Mouse (Mus musculus) hindbrain, embryonic 14.5 days (tissue): Measurements from ENCODE around the gene Cpm. TPM values are rescaled to one million over a fixed set of nuclear protein-coding genes. Genes with fewer than 3 reads are reported as not detected.

Experiments
- ATAC-seq: fragments of 200-750 bp; cut with Nextera tagmentation; 2 replicates; pipeline ENCODE4 v1.8.0; 2017; ENCODE audit warnings: moderate number of reproducible peaks, mild to moderate bottlenecking, moderate TSS enrichment, moderate library complexity; ENCODE audit not compliant: low FRiP score
- DNase-seq: peaks from one replicate; pipeline ENCODE4 v3.0.0-alpha.2; 2015; ENCODE audit warnings: low spot score
- H3K27ac ChIP-seq: fragments of 300-500 bp; sonication (generic); 2 replicates; pipeline ENCODE4 v1.5.1; 2014; ENCODE audit warnings: mild to moderate bottlenecking, moderate library complexity
- H3K27me3 ChIP-seq: fragments of 300-500 bp; sonication (generic); 2 replicates; pipeline ENCODE4 v1.6.1; 2014; ENCODE audit warnings: mild to moderate bottlenecking, low read length, mixed read lengths; ENCODE audit not compliant: control insufficient read depth, insufficient read depth
- H3K36me3 ChIP-seq: fragments of 300-500 bp; sonication (generic); replicated peaks from 2 replicates; pipeline ENCODE4 v1.6.1; 2014; ENCODE audit not compliant: control insufficient read depth, insufficient read depth
- H3K4me1 ChIP-seq: fragments of 300-500 bp; sonication (generic); replicated peaks from 2 replicates; pipeline ENCODE4 v1.6.1; 2014; ENCODE audit warnings: antibody characterized with exemption, low read length, mixed read lengths; ENCODE audit not compliant: control insufficient read depth, insufficient read depth
- H3K4me2 ChIP-seq: fragments of 300-500 bp; sonication (generic); replicated peaks from 2 replicates; pipeline ENCODE4 v1.6.1; 2014; ENCODE audit warnings: mild to moderate bottlenecking, moderate library complexity
- H3K4me3 ChIP-seq: fragments of 300-500 bp; sonication (generic); replicated peaks from 2 replicates; pipeline ENCODE4 v1.5.1; 2014; ENCODE audit warnings: mild to moderate bottlenecking, low read length
- H3K9ac ChIP-seq: fragments of 300-500 bp; sonication (generic); 2 replicates; pipeline ENCODE4 v1.6.1; 2014
- H3K9me3 ChIP-seq: fragments of 300-500 bp; sonication (generic); 2 replicates; pipeline ENCODE4 v1.6.1; 2016; ENCODE audit warnings: low read length; ENCODE audit not compliant: control insufficient read depth
- WGBS: fragments of 180-500 bp; shearing (Covaris S2); extraction: QIAGEN DNeasy Blood & Tissue Kit; methylation state at CpG from one replicate; pipeline ENCODE4 v1.1.7; 2014; 5-methylcytosine and 5-hydroxymethylcytosine counted together
- polyA plus RNA-seq: library from polyadenylated mRNA; unstranded; fragments of >200 nt; fragmentation: Nextera tagmentation; extraction: Ambion mirVana; gene quantifications from 2 replicates; pipeline ENCODE4 v1.2.1, GENCODE M21; 2014

Gene Cpm
- polyA plus RNA-seq, 1 experiment from 2014 or later = 3.0 TPM

DNA sequence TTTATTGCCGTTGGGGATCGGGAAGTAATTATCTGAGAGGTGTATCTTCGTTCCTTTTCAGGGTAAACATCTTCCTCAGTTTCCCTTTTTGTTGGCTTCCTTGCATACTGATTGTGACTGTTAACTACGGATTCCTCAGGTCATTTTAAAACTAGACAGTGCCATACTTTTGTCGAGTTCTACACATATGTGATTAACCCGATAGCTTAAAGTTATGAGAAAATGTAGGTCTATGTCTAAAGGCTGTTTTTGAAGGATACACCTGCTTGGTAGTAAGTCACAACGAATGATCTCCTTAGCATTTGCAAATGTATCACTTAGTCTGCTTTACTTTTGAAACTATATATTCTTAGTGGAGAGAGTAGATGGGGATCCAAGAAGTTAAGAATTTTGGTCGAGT, 876 bp downstream of the Cpm start:
- no peaks in the 10 kb centered on the region for H3K9me3 ChIP-seq
- H3K9ac ChIP-seq = no peak overlapping the region
- H3K4me3 ChIP-seq = no peak overlapping the region
- H3K4me1 ChIP-seq = peaks cover 11% of the 10 kb centered on the region; the same call in 1 of the 2 replicates
- no peak for ATAC-seq
- 29% methylated on average over 8 of the region's 8 CpGs for WGBS
- no peak overlapping the region; the same call in 1 of the 2 replicates for H3K4me2 ChIP-seq
- H3K27me3 ChIP-seq = peaks cover 53% of the 10 kb centered on the region
- no peak for DNase-seq
- no peak overlapping the region for H3K27ac ChIP-seq
- no peaks in the 10 kb centered on the region for H3K36me3 ChIP-seq

DNA sequence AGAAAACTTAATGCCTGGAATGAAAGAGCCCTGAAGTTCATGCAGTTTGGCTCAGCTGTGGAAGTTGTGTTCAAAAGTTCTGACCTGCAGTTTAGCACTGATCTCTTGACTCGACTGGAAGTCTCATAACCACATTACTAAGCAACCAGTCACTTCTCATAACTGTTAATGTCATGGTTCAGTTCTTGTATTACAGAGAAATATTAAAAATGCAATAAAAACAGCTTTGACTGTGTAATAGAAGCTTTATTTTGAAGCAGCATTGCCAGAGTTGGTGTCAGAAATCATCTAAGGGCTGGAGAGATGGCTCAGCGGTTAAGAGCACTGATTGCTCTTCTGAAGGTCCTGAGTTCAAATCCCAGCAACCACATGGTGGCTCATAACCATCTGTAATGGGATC, 1.5 kb downstream of the Cpm start:
- 67% methylated on average over 2 of the region's 2 CpGs for WGBS
- H3K4me1 ChIP-seq = peaks cover 11% of the 10 kb centered on the region; the same call in 1 of the 2 replicates

GRCm38 (mm10) chr10:117631562-117632259, 2.4 kb downstream of the Cpm start:
- Histone ChIP-seq H3K4me3 (no peak overlapping the region), H3K9ac (no peak overlapping the region), H3K4me2 (no peak overlapping the region), H3K9me3 (no peaks in the 10 kb centered on the region), H3K36me3 (no peaks in the 10 kb centered on the region), H3K27me3 (peaks cover 53% of the 10 kb centered on the region), H3K27ac (no peak overlapping the region), H3K4me1 (peaks cover 11% of the 10 kb centered on the region; the same call in 1 of the 2 replicates)
- 87% methylated on average over 16 of the region's 16 CpGs for WGBS
- DNase-seq = no peak
- no peak for ATAC-seq

More for the DNA sequence above, 1.5 kb downstream of the Cpm start:
- no peak overlapping the region for H3K27ac ChIP-seq
- DNase-seq (no peak), ATAC-seq (no peak)
- H3K4me2 ChIP-seq = no peak overlapping the region
- no peak overlapping the region for H3K4me3 ChIP-seq
- H3K9ac ChIP-seq = no peak overlapping the region
- H3K27me3 ChIP-seq = peaks cover 53% of the 10 kb centered on the region
- no peaks in the 10 kb centered on the region for H3K36me3 ChIP-seq
- no peaks in the 10 kb centered on the region for H3K9me3 ChIP-seq

DNA sequence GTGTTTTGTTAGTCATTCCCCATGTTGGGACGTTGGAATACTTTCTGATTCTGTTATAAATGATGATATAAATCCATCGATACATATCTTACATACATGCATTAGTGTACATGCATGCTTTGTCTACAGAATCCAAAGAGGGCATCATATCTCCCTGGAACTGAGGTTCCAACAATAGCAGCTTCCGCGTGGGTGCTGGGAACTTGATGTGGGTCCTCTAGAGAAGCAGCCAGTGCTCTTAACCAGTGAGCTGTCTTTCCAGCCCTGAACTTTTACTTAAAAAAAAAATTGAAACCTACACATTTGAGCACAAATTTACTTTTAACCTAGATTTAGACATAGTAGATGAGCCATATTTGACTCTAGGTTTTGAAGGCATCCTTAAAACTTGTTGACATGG, 3.1 kb downstream of the Cpm start:
- H3K9me3 ChIP-seq = no peaks in the 10 kb centered on the region
- H3K27me3 ChIP-seq = peaks cover 48% of the 10 kb centered on the region
- no peak overlapping the region for H3K4me2 ChIP-seq
- H3K36me3 ChIP-seq = no peaks in the 10 kb centered on the region
- no peak overlapping the region for H3K9ac ChIP-seq
- DNase-seq (no peak), ATAC-seq (no peak)
- no peak overlapping the region for H3K27ac ChIP-seq
- no peak overlapping the region for H3K4me3 ChIP-seq
- H3K4me1 ChIP-seq = peaks cover 11% of the 10 kb centered on the region; the same call in 1 of the 2 replicates
- 85% methylated on average over 4 of the region's 4 CpGs for WGBS

GRCm38 (mm10) chr10:117633564-117634208, 4.4 kb downstream of the Cpm start:
- no peak overlapping the region for H3K4me2 ChIP-seq
- ATAC-seq (no peak), DNase-seq (no peak)
- no peaks in the 10 kb centered on the region for H3K9me3 ChIP-seq
- H3K36me3 ChIP-seq = no peaks in the 10 kb centered on the region
- H3K4me3 ChIP-seq = no peak overlapping the region
- H3K27ac ChIP-seq = no peak overlapping the region
- 91% methylated on average over 5 of the region's 5 CpGs for WGBS
- peaks cover 39% of the 10 kb centered on the region for H3K27me3 ChIP-seq
- peaks cover 11% of the 10 kb centered on the region; the same call in 1 of the 2 replicates for H3K4me1 ChIP-seq
- no peak overlapping the region for H3K9ac ChIP-seq

GRCm38 (mm10) chr10:117634323-117635030, 5.2 kb downstream of the Cpm start:
- no peak for ATAC-seq
- no peaks in the 10 kb centered on the region for H3K36me3 ChIP-seq
- no peak overlapping the region for H3K9ac ChIP-seq
- no peak overlapping the region for H3K4me3 ChIP-seq
- DNase-seq = no peak
- no peak overlapping the region for H3K4me2 ChIP-seq
- H3K27ac ChIP-seq = no peak overlapping the region
- no peaks in the 10 kb centered on the region for H3K9me3 ChIP-seq
- H3K4me1 ChIP-seq = 0 out of 2 replicates have a peak, but pooled peaks cover 3% of the 10 kb centered on the region
- 88% methylated on average over 10 of the region's 10 CpGs for WGBS
- H3K27me3 ChIP-seq = peaks cover 31% of the 10 kb centered on the region

- Histone ChIP-seq H3K4me2 (no peak overlapping the region), H3K27me3 (peaks cover 23% of the 10 kb centered on the region), H3K36me3 (no peaks in the 10 kb centered on the region), H3K27ac (no peak overlapping the region), H3K4me1 (no peaks in the 10 kb centered on the region), H3K4me3 (no peak overlapping the region), H3K9ac (no peak overlapping the region), H3K9me3 (no peaks in the 10 kb centered on the region)
- ATAC-seq = no peak
- no peak for DNase-seq
- 94% methylated on average over 8 of the region's 8 CpGs for WGBS
These were observed 5.9 kb downstream of the Cpm start for GRCm38 (mm10) chr10:117635078-117635771.

DNA sequence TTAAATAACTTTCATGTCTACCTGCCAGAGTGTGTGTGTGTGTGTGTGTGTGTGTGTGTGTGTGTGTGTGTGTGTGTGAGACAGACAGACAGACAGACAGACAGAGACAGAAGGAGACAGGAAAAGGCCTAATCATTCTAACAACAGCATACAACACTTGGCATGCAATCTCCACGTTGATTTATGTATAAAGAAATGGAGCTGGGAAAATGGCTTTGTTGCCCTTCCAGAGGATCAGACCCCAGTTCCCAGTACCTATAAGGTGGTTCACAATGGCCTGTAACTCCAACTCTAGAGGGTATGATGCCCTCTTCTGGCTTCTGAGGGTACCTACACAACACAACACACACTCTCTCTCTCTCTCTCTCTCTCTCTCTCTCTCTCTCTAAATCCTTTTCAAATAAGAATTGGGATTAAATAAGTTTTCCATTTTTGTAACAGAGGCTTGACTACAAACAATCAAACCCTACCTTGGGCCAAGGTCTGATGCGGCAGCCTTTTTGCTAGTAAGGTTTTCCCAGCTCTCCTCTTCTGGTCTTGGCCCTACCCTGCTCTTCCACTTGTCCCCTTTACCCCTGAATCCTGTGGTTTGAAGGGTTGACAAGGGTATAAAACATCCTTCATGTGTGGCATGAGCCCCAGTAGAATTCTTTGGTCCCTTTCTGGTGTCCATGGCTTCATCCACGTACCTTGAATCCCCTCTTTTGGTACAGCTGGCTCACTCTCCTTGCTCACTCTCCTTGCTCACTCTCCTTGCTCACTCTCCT, 6.7 kb downstream of the Cpm start:
- DNase-seq = no peak
- Histone ChIP-seq H3K36me3 (no peaks in the 10 kb centered on the region), H3K9me3 (no peaks in the 10 kb centered on the region), H3K4me1 (no peaks in the 10 kb centered on the region), H3K9ac (no peak overlapping the region), H3K27ac (no peak overlapping the region), H3K4me3 (no peak overlapping the region), H3K27me3 (peaks cover 16% of the 10 kb centered on the region), H3K4me2 (no peak overlapping the region)
- no peak for ATAC-seq
- WGBS = 89% methylated on average over 3 of the region's 3 CpGs
